Mouse (Mus musculus): ENCODE data around the gene Syt7.

The Syt7 gene

DNA sequence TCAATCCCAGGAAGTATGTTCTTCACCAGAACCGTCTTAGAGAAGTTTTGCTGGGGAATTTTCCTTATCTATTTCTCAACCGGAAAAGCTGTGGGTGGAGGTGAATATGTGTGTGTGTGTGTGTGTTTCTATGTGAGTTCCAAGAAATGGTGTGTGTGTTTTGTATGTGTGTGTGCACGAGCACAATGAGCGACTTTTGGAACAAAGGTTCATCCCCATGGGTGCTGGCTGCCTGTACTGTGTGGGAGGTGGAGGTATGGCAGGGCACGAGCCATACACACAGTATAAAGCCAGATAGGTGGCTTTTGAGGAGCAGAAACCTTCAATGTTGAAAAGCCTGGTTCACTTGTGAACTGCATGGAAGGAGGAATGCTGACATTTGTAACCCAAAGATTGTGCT is 1.2 kb upstream of the Syt7 start:
- in situ Hi-C loops (cut with MboI, MseI), result loop anchor here in 1 of 2 experiments (10.0 kb wide), 1 partner anchor 1533 kb away; the partner anchor contains the start of gene Lrrn4cl

DNA sequence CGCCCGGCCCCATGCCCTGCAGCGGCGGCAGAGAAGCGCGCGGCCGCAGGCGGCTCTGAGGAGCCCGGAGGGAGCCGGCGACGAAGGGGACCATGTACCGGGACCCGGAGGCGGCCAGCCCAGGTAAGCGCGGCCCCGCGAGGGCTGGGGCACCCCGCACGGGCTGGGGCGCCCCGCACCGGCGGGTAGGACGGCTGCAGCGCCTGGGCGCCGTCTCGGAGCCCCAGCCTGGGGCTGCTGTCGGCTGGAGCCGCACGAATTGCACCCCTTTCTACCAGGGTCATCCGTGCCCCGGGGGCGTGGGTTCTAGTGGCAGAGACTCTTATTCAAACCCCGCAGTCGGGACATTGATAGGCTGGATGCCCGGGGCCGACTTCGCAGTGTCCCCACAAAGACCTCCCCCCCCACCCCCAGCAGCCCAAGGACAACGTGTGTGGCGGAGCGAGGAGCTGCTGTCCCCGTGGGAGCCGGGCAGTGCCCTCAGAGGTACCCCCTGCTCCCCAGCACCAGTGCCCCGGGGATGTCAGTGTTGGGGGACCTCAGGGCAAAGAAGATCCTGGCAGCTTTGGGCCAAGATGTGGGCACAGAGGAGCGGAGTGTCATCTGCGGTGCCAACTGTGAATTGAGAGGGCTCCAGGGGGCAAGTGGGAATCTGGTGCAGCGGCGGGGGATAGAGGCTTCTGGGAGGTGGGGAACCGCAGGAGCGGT is 655 bp downstream of the Syt7 start:
- in situ Hi-C loops (cut with MboI, MseI), result loop anchor here in 1 of 2 experiments (10.0 kb wide), 1 partner anchor 1535 kb away; the partner anchor contains the start of gene Lrrn4cl

DNA sequence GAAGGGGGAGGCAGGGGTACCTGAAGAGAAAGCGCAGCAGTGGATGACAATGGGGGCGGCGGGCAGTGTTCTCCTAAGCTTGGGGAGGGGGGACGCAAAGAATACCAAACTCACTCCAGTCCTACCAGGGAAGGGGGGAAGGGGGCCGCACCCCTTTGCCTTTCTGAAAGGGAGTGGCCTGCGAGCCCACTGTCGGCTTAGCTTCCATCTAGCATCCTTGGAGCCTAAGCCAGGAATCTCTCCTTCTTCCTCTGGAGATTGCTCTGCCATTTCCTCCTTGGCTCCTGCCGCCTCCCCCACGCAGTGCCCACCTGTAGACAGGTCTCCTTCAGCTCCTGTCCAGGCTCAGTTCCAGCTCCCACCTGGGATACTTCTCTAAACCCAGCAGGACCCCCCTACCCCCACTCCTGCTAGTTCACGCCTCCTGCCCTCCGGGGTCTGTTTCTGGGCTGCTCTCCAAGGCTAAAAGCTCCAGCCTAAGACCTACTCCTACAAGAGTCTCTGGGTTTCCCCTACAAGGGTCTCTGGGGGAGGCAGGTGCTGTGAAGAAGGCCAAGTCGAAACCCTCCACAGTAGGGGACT is 1.3 kb downstream of the Syt7 start:
- in situ Hi-C loops (cut with MboI, MseI), result no loop called here

DNA sequence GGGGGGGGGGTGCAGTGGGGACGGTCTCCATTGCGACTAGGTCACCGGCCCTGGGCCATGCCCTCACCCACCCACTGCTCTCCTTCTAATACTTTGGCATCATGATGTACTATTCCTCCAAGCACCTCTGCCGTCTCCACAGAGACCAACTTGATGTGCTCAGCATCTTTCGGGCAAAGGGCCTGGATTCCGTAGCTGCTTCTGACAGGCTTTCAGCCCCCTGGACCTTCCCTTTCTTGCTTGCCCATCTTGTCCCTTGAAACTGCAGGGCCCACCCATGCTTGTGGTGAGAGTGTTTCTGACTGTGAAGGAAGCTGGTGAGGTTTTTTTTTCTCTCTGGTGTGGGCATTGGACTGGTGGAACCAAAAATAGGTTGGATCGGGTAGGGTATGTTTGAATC is 2.1 kb downstream of the Syt7 start:
- in situ Hi-C loops (cut with MboI, MseI), result no loop called here

DNA sequence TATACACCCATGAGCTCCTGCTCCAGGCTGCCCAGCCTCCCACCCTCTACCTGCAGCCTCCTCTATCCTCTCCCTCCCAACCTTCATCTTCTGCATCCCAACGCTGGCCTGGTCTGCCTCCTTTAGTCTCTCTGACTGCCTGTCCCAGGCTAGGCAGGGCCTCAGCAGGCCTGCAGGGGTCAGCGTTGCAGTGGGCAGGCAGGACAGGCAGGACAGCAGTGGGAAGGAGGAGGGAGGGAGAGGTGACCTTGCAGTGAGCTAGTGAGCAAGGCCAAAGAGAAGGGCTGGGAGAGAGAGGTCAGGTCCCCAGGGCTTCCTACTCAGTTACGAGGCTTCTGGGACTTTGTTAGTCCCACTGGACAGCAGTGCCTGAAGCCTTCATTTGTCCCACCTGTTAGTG is 3.1 kb downstream of the Syt7 start:
- in situ Hi-C loops (cut with MboI, MseI), result no loop called here

DNA sequence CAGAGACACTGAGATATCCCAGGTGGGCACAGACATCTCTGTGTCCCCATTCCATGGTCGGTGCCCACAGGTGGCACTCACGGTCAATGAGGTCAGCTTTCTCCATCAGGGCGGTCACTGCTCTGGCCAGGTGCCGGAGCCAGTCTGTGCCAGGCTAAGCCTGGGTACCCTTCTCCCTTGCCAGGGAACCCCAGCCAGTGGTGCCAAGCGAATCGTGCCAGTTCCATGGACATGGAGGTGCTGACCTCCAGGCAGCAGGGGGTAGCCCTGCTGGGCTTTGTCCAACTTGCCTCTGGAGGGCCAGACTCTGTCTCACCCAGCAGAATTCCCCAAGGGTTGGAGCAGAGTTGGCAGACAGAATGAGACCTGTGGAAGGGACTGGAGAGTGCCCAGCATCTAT is 4.6 kb downstream of the Syt7 start:
- in situ Hi-C loops (cut with MboI, MseI), result no loop called here

DNA sequence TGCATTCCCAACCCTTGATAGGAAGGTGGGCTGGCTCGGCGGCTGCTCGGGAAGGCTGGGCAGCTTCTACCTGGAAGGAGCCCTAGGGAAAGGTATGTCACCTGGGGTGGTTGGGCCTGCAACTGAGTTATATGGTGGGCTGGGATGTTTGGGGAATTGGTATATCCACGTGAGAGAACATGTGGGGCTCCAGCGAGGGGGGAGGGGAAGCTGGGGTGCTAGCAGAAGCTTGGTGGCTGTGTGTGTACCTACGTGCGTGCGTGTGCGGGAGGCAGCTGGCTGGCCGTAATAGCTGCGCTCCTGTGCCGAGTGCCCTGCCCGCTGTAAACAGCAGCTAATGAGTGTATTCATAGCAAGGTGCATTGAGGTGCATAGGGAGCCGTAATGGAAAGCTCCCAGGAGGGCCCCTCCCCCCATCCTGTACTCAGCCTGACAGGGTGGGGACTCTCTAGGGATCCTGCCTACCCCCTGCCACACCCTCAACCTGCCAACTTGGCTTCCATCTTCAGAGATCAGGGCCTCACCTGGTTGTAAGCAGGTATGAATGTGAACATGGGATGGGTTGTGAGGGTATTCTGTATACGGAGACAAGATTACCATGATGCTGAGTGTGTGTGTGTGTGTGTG is 5.1 kb downstream of the Syt7 start:
- in situ Hi-C loops (cut with MboI, MseI), result no loop called here

DNA sequence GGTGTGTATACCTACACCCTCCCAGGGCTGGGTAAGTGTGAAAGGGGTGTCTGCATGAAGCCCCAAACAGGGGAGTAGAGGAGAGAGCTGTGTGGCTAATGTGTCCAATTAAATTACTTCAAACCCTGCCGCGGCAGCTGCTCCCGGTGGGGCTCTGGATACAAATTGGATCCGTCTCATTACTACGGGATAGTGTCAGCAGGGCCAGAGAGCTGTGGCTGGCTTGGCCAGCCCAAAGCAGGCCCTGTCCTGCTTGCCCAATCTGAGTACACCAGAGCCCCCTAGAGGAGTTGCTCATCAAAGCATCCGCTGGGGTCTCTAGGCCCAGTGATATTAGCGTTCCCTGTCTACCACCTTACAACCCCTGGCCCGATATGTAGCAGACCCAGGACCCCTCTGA is 6.3 kb downstream of the Syt7 start:
- in situ Hi-C loops (cut with MboI, MseI), result no loop called here

DNA sequence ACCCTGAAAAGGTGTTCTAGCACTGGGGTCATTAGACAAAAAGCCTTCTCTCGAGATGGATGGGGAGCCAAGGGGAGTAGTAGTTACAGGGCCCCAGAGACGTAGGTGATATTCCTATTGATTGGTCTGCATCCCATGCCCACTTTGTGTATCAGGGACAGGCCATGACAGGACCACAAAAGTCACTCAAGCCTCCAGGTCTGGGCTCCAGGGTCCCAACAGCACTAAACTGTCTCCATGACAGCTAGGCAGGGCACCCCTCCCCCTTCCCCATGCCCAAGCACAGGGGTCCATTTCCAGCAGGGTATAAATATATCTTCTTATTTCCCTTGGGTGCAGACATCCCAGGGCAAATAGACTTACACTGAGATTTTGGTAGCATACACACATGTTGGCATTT is 8.1 kb downstream of the Syt7 start:
- in situ Hi-C loops (cut with MboI, MseI), result no loop called here

DNA sequence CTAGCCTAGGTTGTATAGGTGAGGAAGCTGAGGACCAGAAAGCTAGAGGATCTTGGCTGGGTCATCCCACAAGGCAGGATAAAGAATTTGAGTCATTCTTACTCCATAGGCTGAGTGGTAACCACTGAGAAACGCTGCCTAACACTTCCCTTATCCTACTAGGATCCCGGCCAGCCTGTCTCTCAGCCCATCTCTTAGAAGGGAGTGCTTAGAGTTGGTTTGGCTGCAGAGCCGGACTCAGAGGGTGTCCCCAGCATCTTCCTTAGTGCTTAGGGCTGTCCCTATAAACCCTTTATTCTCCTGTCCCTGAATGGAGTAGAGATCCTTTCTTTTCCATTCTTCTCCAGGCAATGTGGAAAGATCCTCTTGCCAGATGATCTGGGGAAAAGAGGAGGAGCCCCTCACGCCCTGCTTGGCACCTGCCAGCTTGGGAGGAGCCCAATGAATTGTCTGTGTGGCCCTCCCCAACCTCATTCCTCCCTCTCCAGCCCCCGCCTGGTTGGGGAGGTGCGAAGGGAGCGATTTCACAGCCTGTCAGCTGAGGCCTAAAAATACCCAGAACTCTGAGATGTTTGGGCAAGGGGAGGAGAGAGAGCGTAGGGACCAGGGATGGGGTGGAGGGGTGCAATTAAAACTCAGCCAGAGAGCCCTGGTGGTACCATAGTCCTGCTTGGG is 8.7 kb downstream of the Syt7 start:
- in situ Hi-C loops (cut with MboI, MseI), result no loop called here

DNA sequence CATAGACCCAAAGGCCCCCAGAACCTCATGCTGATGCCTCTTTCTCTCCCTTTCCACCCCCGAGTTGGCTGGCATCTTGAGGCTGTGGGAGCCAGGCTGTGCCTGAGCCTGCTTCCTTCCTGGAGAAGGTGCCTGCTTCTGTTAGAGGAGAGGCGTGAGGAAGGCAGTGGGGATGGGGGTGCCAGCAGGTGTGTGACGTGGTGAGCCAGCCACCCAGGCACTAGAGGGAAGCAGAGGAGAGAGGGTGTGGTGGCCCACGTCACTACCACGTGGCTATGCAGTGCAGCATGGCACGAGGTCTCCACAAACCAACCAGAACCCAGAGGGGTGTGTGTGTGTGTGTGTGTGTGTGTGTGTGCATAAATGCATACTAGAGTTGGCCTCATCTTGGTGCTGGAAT is 9.4 kb downstream of the Syt7 start:
- in situ Hi-C loops (cut with MboI, MseI), result no loop called here

DNA sequence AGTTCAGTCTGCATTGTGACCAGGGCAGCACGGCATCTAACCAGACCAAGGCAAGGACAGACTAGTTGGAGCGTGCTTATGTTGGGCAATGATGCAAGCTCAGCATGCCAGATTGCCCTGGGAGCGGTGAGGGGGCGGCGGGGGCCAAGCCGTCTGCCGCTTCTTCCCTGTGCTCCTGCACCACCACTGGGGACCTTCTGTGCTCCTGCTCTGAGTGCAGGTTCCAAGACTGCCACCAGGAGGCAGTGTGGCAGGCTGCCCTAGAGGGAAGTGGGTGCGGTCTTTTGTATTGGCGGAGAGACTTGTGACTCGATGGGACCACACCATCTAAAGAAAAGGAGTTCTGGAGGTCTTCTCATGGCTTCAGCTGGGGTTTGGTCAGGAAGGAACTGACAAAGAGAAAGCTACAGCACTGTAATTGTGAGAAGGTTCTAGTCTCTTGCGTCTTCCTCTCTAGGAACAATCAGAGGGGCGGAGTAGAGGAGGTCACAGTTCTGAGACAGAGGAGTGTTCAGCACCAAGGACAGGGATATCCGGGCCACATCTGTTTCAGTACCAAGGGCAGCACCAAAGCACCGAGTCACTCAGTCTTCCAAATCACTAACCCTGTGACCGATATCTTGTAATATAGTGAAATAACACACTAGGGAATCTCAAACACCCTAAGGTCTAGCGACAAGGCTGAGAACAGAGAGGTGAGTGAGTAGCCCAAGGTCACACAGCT is 14.0 kb downstream of the Syt7 start:
- in situ Hi-C loops (cut with MboI, MseI), result no loop called here

DNA sequence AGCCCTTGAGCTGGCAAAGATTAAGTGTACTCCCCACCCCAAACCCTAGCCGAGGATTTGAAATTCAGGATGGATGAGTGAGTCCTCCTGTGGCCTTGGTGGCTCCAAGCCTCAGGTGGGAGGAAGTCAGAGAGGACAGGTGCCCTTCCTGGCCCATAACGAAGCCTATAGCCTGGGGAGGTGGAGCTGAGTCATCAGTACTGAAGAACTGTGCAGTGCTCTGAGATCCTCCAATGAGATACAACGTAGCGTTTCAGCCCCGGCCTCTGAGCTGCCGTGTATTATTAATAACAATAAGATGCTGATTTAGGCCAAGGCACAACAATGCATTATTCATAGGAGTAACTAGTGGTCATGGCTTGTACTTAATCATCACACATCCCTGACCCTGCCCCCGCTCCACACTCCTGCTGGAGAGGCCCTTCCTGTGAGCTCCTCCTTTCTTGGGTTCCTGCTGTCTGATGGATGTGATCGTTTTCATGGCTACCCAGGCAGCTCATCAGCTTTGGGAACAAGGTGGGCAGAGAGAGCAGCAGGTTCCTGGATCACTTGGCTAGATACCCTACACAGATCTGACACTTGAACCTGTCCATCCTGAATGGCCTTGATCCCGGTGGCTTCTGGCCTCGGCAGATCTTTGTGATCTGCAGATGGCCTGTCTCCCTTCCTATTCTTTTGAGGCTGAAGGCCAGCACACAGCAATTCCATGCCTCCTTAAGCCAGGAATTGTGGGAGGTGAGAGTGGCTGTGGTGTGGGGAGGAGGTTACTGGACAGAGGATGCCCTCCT is 14.9 kb downstream of the Syt7 start:
- in situ Hi-C loops (cut with MboI, MseI), result no loop called here

DNA sequence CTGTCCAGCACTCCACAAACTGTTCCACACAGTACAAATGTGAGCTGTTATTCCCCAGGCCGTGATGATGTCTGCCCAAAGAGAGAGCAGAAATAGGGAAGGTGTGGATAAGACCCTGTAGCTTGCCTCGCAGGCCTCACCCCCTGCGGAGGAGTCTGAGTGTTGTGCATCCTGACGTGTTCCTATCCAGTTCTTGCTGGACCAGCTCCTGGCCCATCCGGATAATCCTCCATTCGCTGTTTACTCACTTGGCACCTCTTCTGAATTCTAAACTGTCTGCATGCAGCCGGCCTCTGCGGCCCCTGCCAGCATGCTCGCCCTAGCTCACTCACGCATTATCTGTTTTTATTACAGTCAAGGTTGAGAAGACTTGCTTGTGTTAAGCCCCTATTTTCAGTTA is 15.5 kb downstream of the Syt7 start:
- in situ Hi-C loops (cut with MboI, MseI), result no loop called here

DNA sequence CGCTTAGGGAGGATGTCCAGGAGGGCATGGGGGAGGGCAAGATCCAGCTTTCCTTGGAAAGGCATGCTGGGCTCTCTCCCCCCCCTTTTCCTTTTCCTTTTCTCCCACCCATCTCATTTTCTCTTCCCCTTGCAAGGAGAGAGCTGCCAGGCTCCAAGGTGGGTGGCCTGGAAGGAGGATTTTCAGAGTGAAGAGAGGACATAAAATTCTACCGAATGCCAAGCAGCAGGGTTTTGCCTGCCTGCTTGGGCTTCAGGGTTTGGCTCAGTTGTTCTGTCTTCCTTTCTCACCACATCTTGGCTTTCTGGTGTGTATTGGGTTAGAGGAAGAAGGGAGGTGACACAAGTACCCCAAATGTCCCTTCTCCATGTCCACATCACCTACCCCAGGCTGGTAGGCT is 16.0 kb downstream of the Syt7 start:
- in situ Hi-C loops (cut with MboI, MseI), result no loop called here

DNA sequence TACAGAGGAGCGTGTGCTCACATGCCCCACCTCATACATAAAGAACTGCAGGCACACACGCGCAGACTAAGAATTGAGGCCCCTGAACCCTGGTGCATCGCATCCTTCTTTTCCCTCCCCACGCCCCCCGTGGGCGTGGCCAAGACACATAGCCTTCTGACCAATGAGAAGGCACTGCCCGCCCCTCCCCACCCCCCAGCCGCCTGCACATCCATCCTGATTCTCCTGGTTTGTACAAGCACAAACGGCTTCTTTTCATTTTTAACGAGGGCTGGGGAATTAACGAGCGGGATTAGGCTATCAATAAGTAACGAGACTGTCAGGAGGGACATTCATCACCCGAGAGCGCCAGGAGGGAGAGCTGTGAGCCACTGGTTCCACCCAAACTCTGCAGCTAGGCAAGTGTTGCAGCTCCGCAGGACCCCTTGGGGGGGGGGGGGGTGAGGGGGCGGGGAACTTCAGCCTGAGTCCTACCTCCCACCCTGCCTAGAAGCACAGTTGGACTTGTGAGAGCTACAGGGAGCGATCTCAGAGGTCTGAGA is 24.9 kb downstream of the Syt7 start:
- in situ Hi-C loops (cut with MboI, MseI), result no loop called here

DNA sequence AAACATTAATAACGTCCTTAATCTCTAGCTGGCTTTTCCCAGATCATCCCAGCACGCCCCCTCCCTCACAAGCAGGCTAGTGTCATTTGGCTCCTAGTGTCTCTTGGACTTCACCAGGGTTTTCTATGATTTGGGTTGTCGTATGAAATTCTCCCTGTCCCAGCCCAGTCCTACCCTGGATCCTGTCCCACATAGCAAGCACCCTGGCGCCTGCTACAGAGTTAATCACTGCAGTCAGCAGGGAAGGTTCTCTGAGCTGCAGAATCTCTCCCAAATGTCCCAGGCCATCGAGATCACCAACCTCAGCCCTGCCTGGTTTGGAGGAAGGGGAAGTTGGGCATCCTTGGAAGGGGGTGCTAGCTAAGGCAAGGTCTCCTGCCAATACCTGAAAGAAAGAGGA is 26.6 kb downstream of the Syt7 start:
- in situ Hi-C loops (cut with MboI, MseI), result no loop called here

DNA sequence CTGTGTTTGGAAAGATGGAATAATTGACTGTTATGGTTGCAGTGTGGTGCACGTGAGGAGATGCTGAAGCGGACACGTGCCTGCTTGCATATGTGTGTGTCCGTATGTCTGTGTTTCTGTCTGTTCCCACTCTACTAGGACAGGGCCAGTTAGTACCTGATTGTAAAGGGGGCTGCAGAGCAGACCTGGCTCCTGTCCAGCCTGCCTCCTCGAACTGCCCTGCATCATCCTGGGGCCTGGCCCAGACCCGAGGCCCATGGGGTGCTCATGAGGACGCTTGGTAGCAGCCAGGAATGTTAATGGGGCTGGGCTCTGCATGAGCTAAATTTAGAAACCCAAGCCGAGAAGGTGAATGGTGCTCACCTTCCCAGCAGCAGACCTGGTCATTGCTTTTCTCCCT is 28.0 kb downstream of the Syt7 start:
- in situ Hi-C loops (cut with MboI, MseI), result no loop called here

DNA sequence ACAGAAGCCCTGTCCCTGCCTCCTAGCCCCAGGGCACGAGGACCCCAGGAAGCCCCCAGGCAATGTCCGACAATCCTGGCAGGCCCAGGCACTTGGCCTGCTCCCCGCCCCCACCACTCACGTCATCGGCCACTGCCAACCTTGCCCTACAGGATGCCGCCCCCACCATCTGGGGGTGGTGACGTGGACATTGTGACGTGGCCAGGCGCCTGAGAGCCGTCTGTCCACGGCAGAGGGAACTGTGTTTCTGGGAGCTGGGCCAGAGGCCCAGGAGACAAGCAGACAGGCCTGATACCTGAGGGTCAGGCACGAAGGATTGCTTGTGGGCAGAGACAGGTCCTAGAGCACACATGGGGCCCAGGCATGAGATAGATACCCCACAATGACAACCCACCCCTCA is 28.5 kb downstream of the Syt7 start:
- in situ Hi-C loops (cut with MboI, MseI), result no loop called here

DNA sequence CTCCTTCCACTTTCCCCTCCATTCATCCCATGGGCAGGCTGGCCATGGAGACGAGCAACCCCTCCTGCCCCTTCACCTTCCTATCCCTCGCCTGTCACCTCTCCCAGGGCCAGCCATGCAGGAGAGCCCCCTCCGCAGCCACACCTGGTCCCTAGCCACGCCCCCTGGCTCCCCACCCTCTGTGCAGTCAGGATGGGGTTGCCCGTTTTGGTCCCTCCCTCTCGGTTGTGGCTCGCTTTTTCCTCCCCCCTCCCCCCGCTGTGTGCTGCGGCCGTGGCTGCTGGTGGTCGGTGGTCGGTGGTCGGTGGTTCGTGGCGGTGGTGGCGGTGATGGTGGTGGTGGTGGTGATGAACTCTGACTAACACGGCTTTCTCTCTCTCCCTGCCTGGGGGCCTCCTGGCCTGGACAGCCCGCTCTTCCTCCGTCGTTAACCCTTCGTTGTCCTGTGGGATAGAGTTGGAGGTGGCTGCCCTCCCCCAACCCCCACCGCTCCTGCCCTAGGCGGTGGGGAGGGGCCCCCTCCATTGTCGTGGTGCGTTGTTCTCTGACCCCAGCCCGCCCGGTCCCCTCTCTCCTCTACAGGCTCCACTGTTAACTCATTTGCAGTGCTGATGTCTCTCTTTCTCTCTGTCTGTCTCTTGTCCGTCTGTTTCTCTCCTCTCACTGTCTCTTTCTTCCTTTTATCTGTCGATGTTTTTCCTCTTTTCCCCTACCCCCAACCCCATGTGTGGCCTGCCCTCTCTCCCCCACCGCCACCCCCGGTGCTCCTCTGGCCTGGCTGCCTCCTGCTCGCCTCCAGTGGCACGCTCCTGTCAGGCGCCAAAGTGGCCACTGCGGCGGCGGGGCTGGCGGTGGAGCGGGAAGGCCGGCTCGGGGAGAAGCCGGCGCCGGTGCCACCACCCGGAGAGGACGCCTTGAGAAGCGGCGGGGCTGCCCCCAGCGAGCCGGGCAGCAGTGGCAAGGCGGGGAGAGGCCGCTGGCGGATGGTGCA is 33.4 kb downstream of the Syt7 start:
- in situ Hi-C loops (cut with MboI, MseI), result no loop called here
